14 mouse cellular contexts compared by ENCODE assay signal in genomic region chr14:21251386-21251785, GRCm38 (mm10).
DNase-seq lines count a peak whose midpoint lies in the region; ATAC-seq and TF ChIP-seq lines count a peak whose summit lies in the region.
"Had no signal": no experiment of that assay in that cellular context is flagged by ENCODE, and none has a peak within 500 bp of the region (broad histone marks: within the 10 kb centered on the region; RNA-seq: fewer than 3 reads in every experiment).

No protein-coding gene starts in this region.

- 0 out of 2 replicates have a peak overlapping the region, but pooled peaks have one; percentile 15 for H3K4me2 ChIP-seq in hindbrain, embryonic 13.5 days
- H3K4me2 ChIP-seq in midbrain, embryonic 13.5 days (replicated peaks) = peak overlapping the region; percentile 22; the same call in 1 of the 2 replicates
- H3K4me2 ChIP-seq in intestine, embryonic 15.5 days (replicated peaks) = no peak overlapping the region

- peak overlapping the region; percentile 90 for H3K27ac ChIP-seq in layer of hippocampus, adult 2 months
- H3K27ac ChIP-seq in hindbrain, embryonic 13.5 days = peak overlapping the region; percentile 55
- H3K27ac ChIP-seq in midbrain, embryonic 13.5 days = peak overlapping the region; percentile 92
- no peak overlapping the region for H3K27ac ChIP-seq in intestine, embryonic 15.5 days

- DNase-seq in layer of hippocampus, adult 2 months (ENCODE audit: low spot score in 2 of 2) = no peak
- DNase-seq in layer of hippocampus, adult 9-10 months (ENCODE audit: low spot score) = no peak
- DNase-seq in right cerebral cortex, postnatal 36 days (ENCODE audit: low spot score in 2 of 2) = no peak
- no peak for DNase-seq in T-cell, adult 2 months (ENCODE audit: low spot score)
- no peak for DNase-seq in urinary bladder, adult 2 months (ENCODE audit: low spot score)
- DNase-seq: B cell, adult 2 months; heart, postnatal 10 days; kidney, adult 2 months; layer of hippocampus, adult 9-11 months had no signal

- no peaks in the 10 kb centered on the region for H3K36me3 ChIP-seq in hindbrain, embryonic 13.5 days
- H3K36me3 ChIP-seq in midbrain, embryonic 13.5 days = no peaks in the 10 kb centered on the region
- no peaks in the 10 kb centered on the region for H3K36me3 ChIP-seq in intestine, embryonic 15.5 days

- H3K9ac ChIP-seq in hindbrain, embryonic 13.5 days = no peak overlapping the region
- H3K9ac ChIP-seq in midbrain, embryonic 13.5 days (replicated peaks) = no peak overlapping the region
- no peak overlapping the region for H3K9ac ChIP-seq in intestine, embryonic 15.5 days

- H3K4me1 ChIP-seq in hindbrain, embryonic 13.5 days (replicated peaks) = peaks cover 28% of the 10 kb centered on the region
- peaks cover 33% of the 10 kb centered on the region for H3K4me1 ChIP-seq in midbrain, embryonic 13.5 days (replicated peaks)
- H3K4me1 ChIP-seq in intestine, embryonic 15.5 days (replicated peaks) = no peaks in the 10 kb centered on the region

- ATAC-seq in hindbrain, embryonic 13.5 days (ENCODE audit: low FRiP score) = no peak
- ATAC-seq in midbrain, embryonic 13.5 days = peak; percentile 27; the same call in 1 of the 2 replicates
- ATAC-seq in intestine, embryonic 15.5 days = no peak

- no peak overlapping the region for H3K4me3 ChIP-seq in layer of hippocampus, adult 2 months
- no peak overlapping the region for H3K4me3 ChIP-seq in hindbrain, embryonic 13.5 days
- H3K4me3 ChIP-seq in midbrain, embryonic 13.5 days (replicated peaks) = no peak overlapping the region
- H3K4me3 ChIP-seq in intestine, embryonic 15.5 days (replicated peaks) = no peak overlapping the region
- H3K4me3 ChIP-seq: erythroblast, embryonic 14.5 days had no signal

- H3K27me3 ChIP-seq in hindbrain, embryonic 13.5 days = no peaks in the 10 kb centered on the region
- no peaks in the 10 kb centered on the region for H3K27me3 ChIP-seq in midbrain, embryonic 13.5 days
- H3K27me3 ChIP-seq in intestine, embryonic 15.5 days (replicated peaks) = no peaks in the 10 kb centered on the region

- H3K9me3 ChIP-seq in hindbrain, embryonic 13.5 days = no peaks in the 10 kb centered on the region
- no peaks in the 10 kb centered on the region for H3K9me3 ChIP-seq in midbrain, embryonic 13.5 days
- H3K9me3 ChIP-seq in intestine, embryonic 15.5 days = no peaks in the 10 kb centered on the region
- H3K9me3 ChIP-seq: G1E had no signal

- peak; percentile 46 for TF ChIP-seq CTCF in layer of hippocampus, adult 2 months (conservative IDR thresholded peaks at IDR 0.05)

- WGBS in hindbrain, embryonic 13.5 days = 28% methylated on average over 5 of the region's 5 CpGs
- 15% methylated on average over 5 of the region's 5 CpGs for WGBS in midbrain, embryonic 13.5 days
- WGBS in intestine, embryonic 15.5 days = 84% methylated on average over 5 of the region's 5 CpGs
